Mouse (Mus musculus) left cerebral cortex, adult 11 months (tissue): ENCODE measurements around the gene Tet3.

ENCODE experiments used
- DNase-seq: peaks from one replicate; pipeline ENCODE4 v3.0.0; 2022; ENCODE audit warnings: low spot score

Tet3 gene

DNA sequence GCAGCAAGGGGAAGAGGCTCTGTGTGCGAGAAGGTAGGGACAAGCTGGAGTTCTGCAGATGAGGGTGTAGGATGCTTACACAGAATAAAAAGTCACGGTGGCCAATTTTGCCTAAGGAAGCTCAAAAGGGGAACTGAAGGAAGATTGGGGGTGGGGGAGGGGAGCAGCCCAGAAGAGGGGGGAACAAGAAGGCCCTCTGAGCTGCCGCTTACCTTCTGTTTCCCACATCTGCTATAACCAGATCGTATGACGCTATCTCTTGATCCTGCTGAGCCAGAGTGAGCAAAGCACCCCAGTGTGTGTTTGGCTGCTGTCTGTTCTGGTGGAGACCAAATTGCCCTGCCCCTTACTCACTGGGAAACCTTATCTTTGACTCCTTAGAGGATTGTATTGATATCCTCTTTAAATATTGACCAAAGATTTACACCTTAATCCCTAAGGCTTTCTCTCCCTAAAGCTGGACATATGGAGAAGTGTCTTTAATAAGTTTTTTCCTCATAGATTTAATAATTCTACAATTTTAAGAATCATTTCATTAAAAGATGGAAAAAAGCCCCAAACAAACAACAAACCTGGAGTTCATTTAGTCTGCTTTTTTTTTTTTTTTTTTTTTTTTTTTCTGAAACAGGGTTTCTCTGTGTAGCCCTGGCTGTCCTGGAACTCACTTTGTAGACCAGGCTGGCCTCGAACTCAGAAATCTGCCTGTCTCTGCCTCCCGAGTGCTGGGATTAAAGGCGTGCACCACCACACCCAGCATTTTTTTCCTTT lies 135.0 kb downstream of the Tet3 start:
- no peak for DNase-seq

DNA sequence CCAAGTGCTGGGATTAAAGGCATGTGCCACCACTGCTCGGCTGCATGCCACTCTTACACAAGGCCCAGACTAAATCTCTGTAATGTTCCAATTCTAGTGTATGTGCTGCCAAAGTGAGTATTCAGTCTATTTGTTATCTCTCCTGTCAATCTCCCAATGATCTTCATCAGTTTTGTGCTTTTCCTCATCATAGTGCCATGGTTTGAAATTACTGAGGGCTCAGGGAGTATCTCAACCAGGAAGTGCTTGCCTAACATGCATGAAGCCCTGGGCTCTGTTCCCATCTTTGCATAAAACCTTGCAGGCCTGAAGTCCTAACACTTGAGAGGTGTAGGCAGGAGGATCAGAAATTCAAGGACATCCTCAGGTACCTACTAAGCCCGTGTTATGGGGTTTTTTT lies 136.1 kb downstream of the Tet3 start:
- DNase-seq: no peak

DNA sequence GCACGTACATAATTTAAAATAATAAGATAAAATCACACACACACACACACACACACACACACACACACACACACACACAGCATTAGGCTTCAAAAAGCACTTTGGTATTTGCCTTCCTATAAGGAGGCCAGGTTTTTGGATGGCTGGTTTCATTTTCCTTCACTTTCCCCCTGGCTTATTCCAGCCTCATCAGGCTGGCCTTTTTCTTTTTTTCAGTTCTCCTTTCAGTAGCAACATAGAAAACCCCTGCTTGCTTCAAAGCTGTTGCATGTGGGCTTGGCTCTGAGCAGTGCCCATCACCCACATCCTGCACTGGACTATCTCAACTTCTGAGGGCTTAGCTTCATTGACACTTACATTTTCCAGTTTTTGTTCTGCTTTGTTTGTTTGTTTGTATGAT lies 137.0 kb downstream of the Tet3 start:
- no peak for DNase-seq

DNA sequence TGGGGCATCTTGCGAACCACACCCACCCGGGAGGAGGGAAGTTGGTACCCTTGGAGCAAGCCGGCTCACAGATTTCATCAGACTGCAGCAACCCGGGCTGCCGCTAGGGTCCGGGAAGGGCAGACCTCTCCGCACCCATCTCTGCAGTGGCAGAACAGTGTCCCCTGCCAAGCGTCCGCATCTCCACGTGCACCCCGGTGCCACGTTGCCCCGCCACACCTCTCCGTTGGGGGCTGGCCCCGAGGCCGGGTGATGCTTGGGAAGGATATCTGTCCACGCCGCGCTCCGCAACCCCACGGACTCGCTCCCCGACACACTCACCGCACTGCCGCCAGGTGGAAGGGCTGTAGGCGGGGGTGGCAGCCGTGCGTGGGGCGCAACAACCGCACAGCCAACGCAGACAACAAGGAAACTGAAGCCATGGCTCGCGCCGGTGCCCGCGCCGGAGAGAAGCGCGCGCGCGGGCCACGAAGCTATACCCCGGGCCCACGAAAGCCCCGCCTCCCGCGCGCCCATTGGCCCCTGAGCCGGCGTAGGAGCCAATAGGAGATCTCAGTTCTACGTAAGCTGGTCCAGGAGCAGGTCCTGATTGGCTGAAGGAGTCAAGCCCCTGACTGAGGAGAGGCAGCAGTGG lies 141.7 kb downstream of the Tet3 start:
- DNase-seq: peak; percentile 85

DNA sequence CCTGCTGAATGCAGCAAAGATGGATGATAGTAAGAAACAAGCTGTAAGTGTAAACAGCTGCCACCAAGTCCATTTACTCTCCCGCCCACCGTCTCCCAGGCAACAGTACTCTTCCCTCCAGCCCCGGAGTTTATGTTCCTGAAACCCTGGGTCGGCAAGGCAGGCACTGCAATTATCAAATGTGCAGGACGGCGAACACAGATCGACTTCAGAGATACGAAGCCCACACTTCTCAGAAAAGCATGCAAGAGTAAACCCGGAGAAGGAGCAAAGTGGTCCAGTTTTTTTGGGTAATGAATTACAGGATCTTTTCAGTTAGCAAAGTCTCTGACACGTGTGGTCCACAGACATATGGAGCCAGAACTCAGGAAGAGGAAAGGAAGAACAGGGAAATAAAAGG lies 142.9 kb downstream of the Tet3 start:
- no peak for DNase-seq

DNA sequence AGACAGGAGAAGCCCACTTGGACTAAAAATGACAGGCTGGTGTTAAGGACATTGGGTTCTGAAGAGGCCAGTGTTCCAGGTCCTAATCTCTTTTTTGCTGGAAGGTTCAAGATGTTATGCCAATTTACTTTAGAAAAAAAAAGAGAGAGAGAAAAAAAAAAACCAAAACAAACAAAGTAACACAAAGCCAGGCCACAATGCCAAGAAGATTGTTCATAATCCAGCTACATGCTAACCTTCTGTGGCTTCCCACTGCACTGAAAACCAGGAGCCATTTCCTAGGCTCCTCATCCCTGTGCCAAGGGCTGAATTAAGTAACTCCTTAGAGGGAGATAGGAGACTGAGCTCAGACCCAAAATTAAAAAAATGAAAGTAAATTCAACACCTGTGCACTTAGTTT lies 143.6 kb downstream of the Tet3 start:
- no peak for DNase-seq

DNA sequence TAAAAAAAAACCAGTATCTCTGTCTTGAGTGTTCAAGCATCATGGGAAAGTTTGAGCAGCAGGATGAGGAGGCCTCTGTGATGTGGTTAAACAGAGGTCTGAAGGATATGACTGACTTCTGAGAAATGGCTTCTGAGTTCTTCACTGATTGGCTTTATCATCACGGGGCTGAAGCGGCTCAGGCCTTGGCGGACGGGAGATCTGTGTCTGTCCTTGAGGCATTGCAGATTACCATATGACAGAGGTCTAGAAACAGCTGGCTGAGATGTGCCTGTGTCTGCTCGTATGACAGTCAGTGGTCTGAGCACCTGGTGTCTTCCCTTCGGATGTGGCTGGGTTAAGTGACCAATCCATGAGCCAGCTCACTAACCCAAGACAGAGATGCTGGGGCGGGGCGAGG lies 146.4 kb downstream of the Tet3 start:
- DNase-seq: no peak
